Mouse (Mus musculus): ENCODE results near the gene Auh. TPM values are rescaled to one million over a fixed set of nuclear protein-coding genes. Genes with fewer than 3 reads are reported as not detected.

The Auh gene
- polyA plus RNA-seq, 1 experiment from 2014 or later, result 44.9 TPM

DNA sequence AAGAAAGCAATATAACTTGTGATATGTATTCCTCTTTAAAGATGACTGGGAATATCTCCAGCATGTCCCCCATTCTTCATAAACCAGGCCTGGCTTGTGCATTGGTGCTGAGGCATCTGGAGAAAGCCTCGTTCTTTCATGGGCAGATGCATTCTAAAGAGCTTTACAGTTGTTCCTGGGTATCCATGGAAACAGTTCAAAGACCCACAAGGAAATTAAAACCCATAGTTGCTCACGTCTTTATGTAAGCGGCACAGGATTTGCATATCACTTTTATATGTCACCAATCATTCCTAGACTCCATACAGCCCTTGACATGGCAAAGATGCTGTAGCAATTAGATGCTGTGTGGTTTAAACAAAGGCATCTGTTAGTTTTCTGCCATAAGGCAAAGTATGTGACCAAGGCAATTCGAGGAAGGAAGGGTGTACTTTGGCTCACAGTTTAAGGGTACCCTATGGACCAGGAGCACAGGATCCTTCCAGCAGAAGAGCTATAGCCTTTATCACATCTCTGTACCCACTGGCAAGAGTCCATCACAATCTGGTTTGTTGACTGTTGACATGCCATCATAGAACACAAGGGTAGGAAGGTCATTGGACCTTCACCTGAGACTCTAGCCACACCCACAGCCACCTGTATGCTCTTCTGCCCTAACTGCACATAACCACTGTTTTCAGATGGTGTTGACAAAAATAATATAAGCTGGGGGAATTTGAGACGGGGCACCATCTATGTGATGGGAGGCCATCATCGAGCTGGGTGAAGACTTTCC is 24.5 kb upstream of the Auh start:
- Histone ChIP-seq H3K27ac (no peak overlapping the region), H3K9me3 (no peaks in the 10 kb centered on the region), H3K27me3 (ENCODE audit: insufficient read depth, poor library complexity, severe bottlenecking) (no peaks in the 10 kb centered on the region), H3K36me3 (no peaks in the 10 kb centered on the region), H3K4me1 (no peaks in the 10 kb centered on the region), H3K4me3 (no peak overlapping the region)
- WGBS, result 85% methylated on average over 6 of the region's 6 CpGs
- no peak for DNase-seq (ENCODE audit: low spot score)

GRCm38 (mm10) chr13:52949211-52949610 is 19.7 kb upstream of the Auh start:
- H3K27ac ChIP-seq, result no peak overlapping the region
- no peaks in the 10 kb centered on the region for H3K27me3 ChIP-seq (ENCODE audit: insufficient read depth, poor library complexity, severe bottlenecking)
- no peaks in the 10 kb centered on the region for H3K9me3 ChIP-seq
- no peak for DNase-seq (ENCODE audit: low spot score)
- WGBS, result 88% methylated on average over 3 of the region's 3 CpGs
- H3K36me3 ChIP-seq, result no peaks in the 10 kb centered on the region
- 0 out of 2 replicates have a peak, but pooled peaks cover 4% of the 10 kb centered on the region for H3K4me1 ChIP-seq
- no peak overlapping the region for H3K4me3 ChIP-seq

- H3K4me3 ChIP-seq, result no peak overlapping the region
- H3K4me1 ChIP-seq, result peaks cover 16% of the 10 kb centered on the region; the same call in 1 of the 2 replicates
- no peaks in the 10 kb centered on the region for H3K9me3 ChIP-seq
- no peak for DNase-seq (ENCODE audit: low spot score)
- WGBS, result 75% methylated on average over 4 of the region's 4 CpGs
- no peak overlapping the region for H3K27ac ChIP-seq
- no peaks in the 10 kb centered on the region for H3K27me3 ChIP-seq (ENCODE audit: insufficient read depth, poor library complexity, severe bottlenecking)
- no peaks in the 10 kb centered on the region for H3K36me3 ChIP-seq
These were observed 18.1 kb upstream of the Auh start for GRCm38 (mm10) chr13:52947545-52947944.

DNA sequence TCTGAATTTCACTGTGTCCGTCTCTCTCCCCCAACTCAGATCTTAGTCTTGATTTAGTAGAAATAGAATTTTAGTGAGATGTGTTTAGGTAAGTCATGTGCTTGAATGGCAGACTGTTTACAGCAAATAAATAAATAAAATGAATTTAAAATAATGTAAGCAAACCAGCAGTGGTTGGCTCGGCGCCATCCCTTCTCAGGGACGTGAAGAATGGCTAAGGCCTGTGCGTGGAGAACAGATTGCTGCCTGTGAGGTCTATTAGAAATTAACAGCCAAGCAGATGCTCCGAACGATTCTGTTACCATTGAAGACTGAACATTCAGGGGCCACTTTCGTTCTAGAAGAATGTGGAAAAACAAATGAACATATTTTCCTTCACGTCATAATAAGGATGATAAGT is 16.3 kb upstream of the Auh start:
- H3K36me3 ChIP-seq, result no peaks in the 10 kb centered on the region
- H3K4me1 ChIP-seq, result peaks cover 21% of the 10 kb centered on the region
- H3K9me3 ChIP-seq, result no peaks in the 10 kb centered on the region
- no peaks in the 10 kb centered on the region for H3K27me3 ChIP-seq (ENCODE audit: insufficient read depth, poor library complexity, severe bottlenecking)
- WGBS, result 88% methylated on average over 9 of the region's 9 CpGs
- DNase-seq (ENCODE audit: low spot score), result no peak
- H3K27ac ChIP-seq, result no peak overlapping the region
- H3K4me3 ChIP-seq, result no peak overlapping the region

DNA sequence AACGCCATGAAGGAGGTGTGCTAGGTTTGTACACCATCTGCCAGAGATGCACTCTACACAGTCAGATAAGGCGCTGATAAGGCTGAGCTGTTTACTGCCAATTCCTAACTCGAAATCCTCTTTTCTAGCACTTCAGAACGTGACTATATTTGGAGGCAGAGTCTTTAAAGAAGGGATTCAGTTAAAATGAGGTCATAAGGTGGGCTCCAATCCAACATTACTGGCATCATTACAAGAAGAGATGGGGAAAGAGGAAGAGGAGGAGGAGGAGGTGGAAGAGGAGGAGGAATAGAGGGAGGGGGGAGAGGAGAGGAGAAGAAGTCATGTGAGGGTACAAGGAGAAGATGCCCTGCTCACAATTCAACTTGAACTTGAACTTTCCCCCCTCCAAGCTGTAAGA is 14.6 kb upstream of the Auh start:
- H3K27me3 ChIP-seq (ENCODE audit: insufficient read depth, poor library complexity, severe bottlenecking), result no peaks in the 10 kb centered on the region
- H3K27ac ChIP-seq, result no peak overlapping the region
- peaks cover 22% of the 10 kb centered on the region for H3K4me1 ChIP-seq
- WGBS, result 42% methylated on average over 4 of the region's 4 CpGs
- no peaks in the 10 kb centered on the region for H3K36me3 ChIP-seq
- H3K4me3 ChIP-seq, result no peak overlapping the region
- no peak for DNase-seq (ENCODE audit: low spot score)
- H3K9me3 ChIP-seq, result no peaks in the 10 kb centered on the region

GRCm38 (mm10) chr13:52942876-52943388 is 13.5 kb upstream of the Auh start:
- H3K4me1 ChIP-seq, result peaks cover 22% of the 10 kb centered on the region
- no peak overlapping the region for H3K27ac ChIP-seq
- no peak overlapping the region for H3K4me3 ChIP-seq
- no peak for DNase-seq (ENCODE audit: low spot score)
- H3K9me3 ChIP-seq, result no peaks in the 10 kb centered on the region
- WGBS, result 83% methylated on average over 1 of the region's 1 CpGs
- H3K36me3 ChIP-seq, result no peaks in the 10 kb centered on the region
- no peaks in the 10 kb centered on the region for H3K27me3 ChIP-seq (ENCODE audit: insufficient read depth, poor library complexity, severe bottlenecking)

DNA sequence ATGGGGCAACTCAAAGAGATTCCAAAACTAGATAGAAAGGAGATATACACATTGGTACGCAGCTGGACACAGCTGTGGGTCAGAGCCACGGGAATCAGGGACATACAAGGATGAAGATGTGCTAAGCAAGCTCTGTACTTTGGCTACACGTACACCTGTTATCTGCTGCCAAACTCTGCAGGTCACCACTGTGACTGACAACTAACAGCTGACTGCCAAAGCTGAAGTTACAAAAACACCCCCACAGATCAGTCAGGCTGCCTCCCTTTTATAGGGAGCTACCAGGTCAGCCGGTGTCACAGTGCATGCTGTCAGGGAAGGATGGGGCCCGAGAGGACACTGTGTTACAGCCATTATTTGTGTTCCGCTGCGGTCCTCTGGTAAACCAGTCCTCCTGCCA is 11.5 kb upstream of the Auh start:
- Histone ChIP-seq H3K4me1 (peaks cover 22% of the 10 kb centered on the region), H3K27ac (no peak overlapping the region), H3K36me3 (no peaks in the 10 kb centered on the region), H3K4me3 (no peak overlapping the region), H3K27me3 (ENCODE audit: insufficient read depth, poor library complexity, severe bottlenecking) (no peaks in the 10 kb centered on the region), H3K9me3 (no peaks in the 10 kb centered on the region)
- 78% methylated on average over 7 of the region's 7 CpGs for WGBS
- no peak for DNase-seq (ENCODE audit: low spot score)

GRCm38 (mm10) chr13:52930582-52930981 is 1.1 kb upstream of the Auh start:
- Histone ChIP-seq H3K27ac (no peak overlapping the region), H3K36me3 (no peaks in the 10 kb centered on the region), H3K4me3 (no peak overlapping the region), H3K9me3 (no peaks in the 10 kb centered on the region), H3K4me1 (peaks cover 31% of the 10 kb centered on the region), H3K27me3 (ENCODE audit: insufficient read depth, poor library complexity, severe bottlenecking) (peaks cover 4% of the 10 kb centered on the region; the same call in 1 of the 2 replicates)
- WGBS, result 54% methylated on average over 10 of the region's 10 CpGs
- DNase-seq (ENCODE audit: low spot score), result no peak

DNA sequence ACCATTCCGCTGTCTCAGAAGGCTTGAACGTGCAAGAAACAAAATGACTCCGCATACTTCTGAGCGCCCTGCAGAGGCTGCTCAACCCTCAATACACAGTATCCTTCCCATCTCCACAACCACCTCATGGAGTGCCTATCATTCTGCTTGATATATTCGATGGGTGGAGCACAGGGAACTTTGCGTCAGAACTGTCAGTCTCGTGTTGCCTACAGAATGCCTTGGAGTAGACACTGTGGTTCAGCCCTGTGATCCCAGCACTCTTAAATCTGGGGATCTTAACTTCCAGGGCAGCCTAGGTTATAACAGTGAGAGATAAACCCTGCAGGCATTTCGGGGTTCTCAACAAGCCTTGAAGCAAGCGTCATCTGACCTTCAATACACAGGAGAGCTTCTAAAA is 1.1 kb downstream of the Auh start:
- Histone ChIP-seq H3K4me1 (peaks cover 31% of the 10 kb centered on the region), H3K27ac (peak overlapping the region; percentile 93; the same call in 1 of the 2 replicates), H3K4me3 (peak overlapping the region; percentile 82), H3K27me3 (ENCODE audit: insufficient read depth, poor library complexity, severe bottlenecking) (no peaks in the 10 kb centered on the region), H3K9me3 (no peaks in the 10 kb centered on the region), H3K36me3 (no peaks in the 10 kb centered on the region)
- WGBS, result 64% methylated on average over 9 of the region's 9 CpGs
- DNase-seq (ENCODE audit: low spot score), result peak; percentile 61

GRCm38 (mm10) chr13:52924457-52924856 is 5.0 kb downstream of the Auh start:
- Histone ChIP-seq H3K4me1 (peaks cover 47% of the 10 kb centered on the region), H3K36me3 (no peaks in the 10 kb centered on the region), H3K4me3 (no peak overlapping the region), H3K9me3 (no peaks in the 10 kb centered on the region), H3K27ac (no peak overlapping the region), H3K27me3 (ENCODE audit: insufficient read depth, poor library complexity, severe bottlenecking) (no peaks in the 10 kb centered on the region)
- 78% methylated on average over 5 of the region's 5 CpGs for WGBS
- no peak for DNase-seq (ENCODE audit: low spot score)

DNA sequence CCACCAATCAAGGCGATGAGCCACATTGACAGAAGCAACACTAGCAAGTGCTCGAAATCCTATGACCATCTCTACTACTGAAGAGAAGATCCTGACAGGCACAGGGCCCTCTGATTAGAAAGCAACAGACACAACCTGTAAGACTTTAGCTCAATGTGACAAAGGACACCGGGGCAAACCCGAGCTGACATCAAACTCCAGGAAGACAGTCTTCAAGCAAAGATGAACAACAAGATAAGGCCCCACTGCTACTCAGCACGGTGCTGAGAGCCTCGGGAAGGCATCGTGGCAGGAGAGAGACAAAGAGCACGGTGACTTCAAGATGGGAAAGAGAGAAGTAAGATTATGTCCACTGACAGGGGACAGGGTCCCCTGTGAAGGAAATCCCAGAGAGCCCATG is 7.5 kb downstream of the Auh start:
- Histone ChIP-seq H3K27me3 (ENCODE audit: insufficient read depth, poor library complexity, severe bottlenecking) (no peaks in the 10 kb centered on the region), H3K4me1 (peaks cover 30% of the 10 kb centered on the region), H3K4me3 (no peak overlapping the region), H3K9me3 (no peaks in the 10 kb centered on the region), H3K36me3 (peaks cover 7% of the 10 kb centered on the region; the same call in 1 of the 2 replicates), H3K27ac (no peak overlapping the region)
- 56% methylated on average over 8 of the region's 8 CpGs for WGBS
- no peak for DNase-seq (ENCODE audit: low spot score)

- Histone ChIP-seq H3K9me3 (no peaks in the 10 kb centered on the region), H3K27ac (no peak overlapping the region), H3K27me3 (ENCODE audit: insufficient read depth, poor library complexity, severe bottlenecking) (no peaks in the 10 kb centered on the region), H3K4me1 (peaks cover 32% of the 10 kb centered on the region), H3K36me3 (peaks cover 7% of the 10 kb centered on the region; the same call in 1 of the 2 replicates), H3K4me3 (no peak overlapping the region)
- WGBS, result 89% methylated on average over 7 of the region's 7 CpGs
- DNase-seq (ENCODE audit: low spot score), result no peak
These were observed 8.2 kb downstream of the Auh start for GRCm38 (mm10) chr13:52921065-52921825.

DNA sequence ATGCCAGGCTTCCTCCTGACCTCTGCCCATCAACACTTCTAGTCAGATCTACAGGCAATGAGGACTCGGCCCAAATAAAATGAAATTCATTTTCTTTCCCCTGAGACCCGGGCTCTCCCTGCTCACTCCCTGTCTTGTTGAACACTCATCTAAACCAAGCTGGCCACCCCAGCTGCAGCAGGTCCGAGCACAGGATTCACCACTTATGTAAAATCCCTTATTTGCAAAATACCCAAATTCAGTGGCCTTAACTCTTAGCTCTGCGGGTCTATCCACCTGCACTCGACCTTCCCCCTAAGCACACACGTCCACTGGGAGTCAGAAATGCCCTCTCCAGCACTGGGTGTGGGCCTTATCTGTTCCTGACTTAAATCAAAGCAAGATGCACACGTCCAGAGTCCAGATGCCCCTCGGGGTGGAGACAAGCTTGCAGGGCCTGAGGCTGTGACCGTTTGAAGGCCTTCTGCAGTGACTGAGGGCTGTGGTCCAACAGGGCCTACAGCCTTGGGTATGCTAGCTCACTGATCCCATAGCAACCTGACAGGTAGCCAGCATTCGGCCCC is 9.6 kb downstream of the Auh start:
- H3K4me1 ChIP-seq, result peaks cover 40% of the 10 kb centered on the region
- no peaks in the 10 kb centered on the region for H3K9me3 ChIP-seq
- no peak overlapping the region for H3K4me3 ChIP-seq
- H3K36me3 ChIP-seq, result peaks cover 7% of the 10 kb centered on the region; the same call in 1 of the 2 replicates
- no peaks in the 10 kb centered on the region for H3K27me3 ChIP-seq (ENCODE audit: insufficient read depth, poor library complexity, severe bottlenecking)
- H3K27ac ChIP-seq, result no peak overlapping the region; the same call in 1 of the 2 replicates
- no peak for DNase-seq (ENCODE audit: low spot score)
- WGBS, result 55% methylated on average over 10 of the region's 10 CpGs

Data from heart, embryonic 10.5 days (tissue).